Mouse (Mus musculus) ES-E14 (cell line): ENCODE measurements at regions not wholly inside any gene's neighbourhood (a gene's known extent, or its start where the extent isn't known, plus 50 kb on each side); places are given as distances from the start of the nearest gene placed in this dataset.

Experiments
- DNase-seq: peaks from one replicate; pipeline ENCODE4 v3.0.0-alpha.2; 2013; ENCODE audit warnings: low read depth, low spot score
- H3K27ac ChIP-seq: 2 replicates; pipeline ENCODE4 v1.5.1; 2012; ENCODE audit warnings: low read depth, mild to moderate bottlenecking, low read length, moderate library complexity, mixed read lengths; ENCODE audit not compliant: poor library complexity, insufficient read depth, severe bottlenecking
- H3K36me3 ChIP-seq: 2 replicates; pipeline ENCODE4 v1.6.1; 2012; ENCODE audit warnings: mild to moderate bottlenecking, low read length, moderate library complexity, mixed read lengths; ENCODE audit not compliant: control insufficient read depth, poor library complexity, insufficient read depth, severe bottlenecking
- H3K4me1 ChIP-seq, 2 experiments: fragments of 150-350 bp in 1 of 2; sonication (generic) in 1 of 2; 2 replicates each; pipeline ENCODE4 v1.6.1; 2012; ENCODE audit warnings: low read length in 2 of 2, mild to moderate bottlenecking in 1 of 2, mixed read lengths in 1 of 2; ENCODE audit not compliant: control insufficient read depth in 2 of 2, insufficient read depth in 2 of 2, poor library complexity in 1 of 2
- H3K4me3 ChIP-seq, 2 experiments: fragments of 150-350 bp in 1 of 2; sonication (generic) in 1 of 2; 2 replicates each; pipeline ENCODE4 v1.5.1; 2012; ENCODE audit warnings: low read length in 2 of 2, low read depth in 1 of 2, mild to moderate bottlenecking in 1 of 2, mixed read lengths in 1 of 2; ENCODE audit not compliant: insufficient read depth in 1 of 2, poor library complexity in 1 of 2, severe bottlenecking in 1 of 2
- H3K9ac ChIP-seq: 2 replicates; pipeline ENCODE4 v1.6.1; 2012; ENCODE audit warnings: low read depth, mild to moderate bottlenecking, low read length, mixed read lengths; ENCODE audit not compliant: poor library complexity, insufficient read depth, severe bottlenecking
- H3K9me3 ChIP-seq: fragments of 150-350 bp; sonication (generic); 2 replicates; pipeline ENCODE4 v1.6.1; 2012; ENCODE audit warnings: low read depth, mild to moderate bottlenecking, low read length; ENCODE audit not compliant: control insufficient read depth, insufficient read depth
- CHD2 ChIP-seq: IDR thresholded peaks from 2 replicates; pipeline ENCODE4 v1.6.1; 2014; ENCODE audit warnings: mild to moderate bottlenecking, low read depth, low read length, inconsistent platforms
- HCFC1 ChIP-seq: IDR thresholded peaks from 2 replicates; pipeline ENCODE4 v1.6.1; 2012; ENCODE audit warnings: low read length, inconsistent platforms, borderline replicate concordance; ENCODE audit not compliant: insufficient read depth
- MAFK ChIP-seq: IDR thresholded peaks from 2 replicates; pipeline ENCODE4 v1.6.1; 2014; ENCODE audit warnings: mild to moderate bottlenecking, low read depth, low read length, inconsistent platforms; ENCODE audit not compliant: insufficient read depth
- ZC3H11A ChIP-seq: IDR thresholded peaks from 2 replicates; pipeline ENCODE4 v1.6.1; 2012; ENCODE audit warnings: low read depth, mild to moderate bottlenecking, inconsistent platforms, low read length, borderline replicate concordance
- ZNF384 ChIP-seq: IDR thresholded peaks from 2 replicates; pipeline ENCODE4 v1.6.1; 2012; ENCODE audit warnings: low read depth, low read length, inconsistent platforms
- in situ Hi-C, 2 experiments: fragments of 600-800 bp; cut with MboI; formaldehyde crosslinking; loops; one replicate each; pipeline ENCODE4 v1.15.1; 2025; ENCODE audit warnings: low sequenced_read_pairs in 2 of 2, inconsistent platforms in 1 of 2; ENCODE audit not compliant: unreplicated experiment in 2 of 2

GRCm38 (mm10) chr4:84137171-84137919 is 537.7 kb downstream of the Bnc2 start:
- H3K9ac ChIP-seq = no peak overlapping the region
- no peak for DNase-seq
- in situ Hi-C loops = no loop called here
- TF ChIP-seq ZC3H11A (no peak), ZNF384 (no peak), MAFK (no peak), CHD2 (no peak), HCFC1 (no peak)
- no peak overlapping the region for H3K4me3 ChIP-seq
- no peaks in the 10 kb centered on the region for H3K9me3 ChIP-seq
- no peaks in the 10 kb centered on the region for H3K4me1 ChIP-seq
- H3K36me3 ChIP-seq = no peaks in the 10 kb centered on the region
- no peak overlapping the region for H3K27ac ChIP-seq

- DNase-seq = no peak
- no peak overlapping the region for H3K27ac ChIP-seq
Measured at GRCm38 (mm10) chr4:84149149-84150050, 525.7 kb downstream of the Bnc2 start.

GRCm38 (mm10) chr4:84150698-84151097 is 524.4 kb downstream of the Bnc2 start:
- DNase-seq = no peak
- TF ChIP-seq CHD2 (no peak), ZNF384 (no peak), HCFC1 (no peak), ZC3H11A (no peak), MAFK (no peak)
- no peaks in the 10 kb centered on the region for H3K36me3 ChIP-seq
- no peaks in the 10 kb centered on the region for H3K4me1 ChIP-seq
- no peak overlapping the region for H3K9ac ChIP-seq
- in situ Hi-C loops = no loop called here
- no peak overlapping the region for H3K4me3 ChIP-seq
- H3K27ac ChIP-seq = no peak overlapping the region
- H3K9me3 ChIP-seq = no peaks in the 10 kb centered on the region

More at GRCm38 (mm10) chr4:84149149-84150050, 525.7 kb downstream of the Bnc2 start:
- TF ChIP-seq CHD2 = no peak
- no peak for TF ChIP-seq ZNF384
- no peak for TF ChIP-seq HCFC1
- no peak for TF ChIP-seq MAFK
- TF ChIP-seq ZC3H11A = no peak
- Histone ChIP-seq H3K4me1 (no peaks in the 10 kb centered on the region), H3K9me3 (no peaks in the 10 kb centered on the region), H3K4me3 (no peak overlapping the region), H3K9ac (no peak overlapping the region), H3K36me3 (no peaks in the 10 kb centered on the region)
- in situ Hi-C loops = no loop called here

GRCm38 (mm10) chr4:84151247-84151646 is 523.8 kb downstream of the Bnc2 start:
- in situ Hi-C loops = no loop called here
- TF ChIP-seq ZNF384 (no peak), HCFC1 (no peak), CHD2 (no peak), ZC3H11A (no peak), MAFK (no peak)
- Histone ChIP-seq H3K9ac (no peak overlapping the region), H3K4me1 (no peaks in the 10 kb centered on the region), H3K9me3 (no peaks in the 10 kb centered on the region), H3K27ac (no peak overlapping the region), H3K4me3 (no peak overlapping the region), H3K36me3 (no peaks in the 10 kb centered on the region)
- DNase-seq = no peak
